Mouse (Mus musculus): Measurements from ENCODE around the gene Vmn1r158.
"Not testable (repeated sequence)": the region's sequence is repeated elsewhere in the genome, so short reads cannot be mapped to it uniquely, and the experiment has no call there.

Gene Vmn1r158

DNA sequence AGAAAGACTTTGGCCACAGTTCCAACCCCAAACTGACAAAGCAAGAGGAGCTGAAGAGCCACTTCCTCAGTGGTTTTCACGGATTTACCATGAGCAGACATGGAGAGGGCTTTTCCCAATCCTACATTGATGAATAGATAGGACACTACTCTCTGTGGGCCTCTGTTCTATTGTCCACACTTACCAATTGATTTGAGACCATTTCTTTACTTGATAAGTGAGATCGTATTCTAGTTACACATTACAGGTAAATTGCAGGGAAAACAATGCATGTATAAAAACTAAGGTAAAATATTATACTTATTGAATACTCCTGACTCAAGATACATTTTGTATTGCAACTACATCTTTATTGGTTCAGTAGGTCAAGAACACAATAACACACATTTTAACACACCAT is at the start of gene Vmn1r158:
Gene Vmn1r158, minus strand, starts transcription at position 101 of the 400 bp plus-strand sequence.
- DNase-seq (ENCODE audit: low read depth, low spot score): not testable (repeated sequence)

DNA sequence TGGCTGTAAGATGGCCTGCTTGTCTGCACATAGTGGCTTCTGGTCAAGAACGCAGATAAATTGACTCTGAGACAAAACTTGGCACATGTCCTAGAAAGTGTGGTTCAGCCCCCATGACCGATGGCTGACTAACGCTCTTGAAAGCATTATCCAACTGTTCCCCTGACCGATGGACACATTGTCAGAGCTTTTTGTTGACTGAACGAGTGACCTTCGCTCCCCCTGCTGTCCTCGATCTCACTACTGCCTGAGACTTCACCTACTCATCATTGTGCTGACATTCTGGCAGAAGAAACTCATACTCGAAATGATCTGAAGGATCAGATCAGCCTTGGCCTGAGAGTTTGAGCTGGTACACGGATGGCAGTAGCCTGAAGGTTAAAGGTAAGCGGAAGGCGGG is 14.6 kb downstream of the Vmn1r158 start:
- not testable (repeated sequence) for DNase-seq (ENCODE audit: low read depth, low spot score)

DNA sequence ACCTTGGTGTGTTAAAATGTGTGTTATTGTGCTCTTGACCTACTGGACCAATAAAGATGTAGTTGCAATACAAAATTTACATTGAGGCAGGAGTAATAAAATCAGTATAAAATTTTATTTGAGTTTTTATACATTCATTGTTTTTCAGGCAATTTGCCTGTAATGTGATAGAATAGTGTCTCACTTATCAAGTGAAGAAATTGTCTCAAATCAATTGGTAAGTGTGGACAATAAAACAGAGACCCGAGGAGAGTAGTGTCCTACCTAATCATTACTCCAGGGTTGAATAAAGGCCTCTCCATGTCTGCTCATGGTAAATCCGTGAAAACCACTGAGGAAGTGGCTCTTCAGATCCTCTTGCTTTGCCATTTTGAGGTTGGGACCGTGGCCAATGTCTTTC is 29.2 kb downstream of the Vmn1r158 start, which contains the start of gene Vmn1r157:
Gene Vmn1r157, plus strand, starts transcription at position 301 of the 400 bp plus-strand sequence.
- DNase-seq (ENCODE audit: low read depth, low spot score): not testable (repeated sequence)

All from retina, adult 2 months (tissue).